In the genomic region with DNA sequence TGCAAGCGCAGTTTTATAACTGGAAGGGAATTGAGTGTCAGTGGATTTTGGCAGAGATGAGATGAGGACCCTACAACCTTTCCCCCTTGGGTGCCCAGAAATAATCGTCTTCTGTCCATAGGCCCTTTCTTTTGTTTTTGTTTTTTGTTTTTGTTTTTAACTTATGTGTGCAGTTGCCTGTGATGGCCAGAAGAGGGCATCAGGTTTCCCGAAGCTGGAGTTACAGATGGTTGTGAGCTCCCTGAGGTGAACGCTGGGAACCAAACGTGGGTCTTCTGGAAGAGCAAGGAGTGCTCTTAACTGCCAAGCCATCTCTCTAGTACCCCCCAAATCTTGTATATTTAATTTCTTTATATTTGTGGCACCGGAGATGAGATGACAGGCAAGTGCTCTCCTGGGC, we compare ENCODE assay signal across 14 mouse cellular contexts. TPM values are rescaled to one million over a fixed set of nuclear protein-coding genes. Genes with fewer than 3 reads are reported as not detected.
DNase-seq lines count a peak whose midpoint lies in the region; ATAC-seq and TF ChIP-seq lines count a peak whose summit lies in the region.
"Had no signal": no experiment of that assay in that cellular context is flagged by ENCODE, and none has a peak within 500 bp of the region (broad histone marks: within the 10 kb centered on the region; RNA-seq: fewer than 3 reads in every experiment).

No protein-coding gene starts in this region.

- peak; percentile 53 for TF ChIP-seq CTCF in heart, adult 2 months (IDR thresholded peaks at IDR 0.05)
- TF ChIP-seq CTCF in lung, postnatal 0 days (IDR thresholded peaks at IDR 0.05): peak; percentile 46
- TF ChIP-seq CTCF in stomach, postnatal 0 days (IDR thresholded peaks at IDR 0.05; ENCODE audit: low read depth): peak; percentile 37; the same call in 1 of the 2 replicates

- H3K4me3 ChIP-seq in heart, adult 2 months: no peak overlapping the region
- no peak overlapping the region for H3K4me3 ChIP-seq in lung, postnatal 0 days (ENCODE audit: low read depth, low read length)
- H3K4me3 ChIP-seq in embryonic facial prominence, embryonic 11.5 days (ENCODE audit: low read depth, low read length): no peak overlapping the region
- no peak overlapping the region for H3K4me3 ChIP-seq in stomach, postnatal 0 days (ENCODE audit: low read depth, low read length)

- 93% methylated on average over 6 of the region's 6 CpGs for WGBS in heart, adult 2 months
- 91% methylated on average over 6 of the region's 6 CpGs for WGBS in lung, postnatal 0 days
- WGBS in embryonic facial prominence, embryonic 11.5 days: 91% methylated on average over 6 of the region's 6 CpGs
- WGBS in stomach, postnatal 0 days: 95% methylated on average over 6 of the region's 6 CpGs

- TF ChIP-seq POLR2A in heart, adult 2 months (IDR thresholded peaks at IDR 0.05; ENCODE audit: insufficient read depth, low read depth, low read length): no peak

- no peak for TF ChIP-seq EP300 in heart, adult 2 months (IDR thresholded peaks at IDR 0.05; ENCODE audit: insufficient read depth, low read depth, low read length)
- no peak for TF ChIP-seq EP300 in lung, postnatal 0 days (IDR thresholded peaks at IDR 0.05)
- TF ChIP-seq EP300 in stomach, postnatal 0 days (optimal IDR thresholded peaks at IDR 0.05): no peak

- no peak overlapping the region for H3K4me2 ChIP-seq in lung, postnatal 0 days (replicated peaks; ENCODE audit: low read depth, low read length)
- H3K4me2 ChIP-seq in embryonic facial prominence, embryonic 11.5 days (ENCODE audit: low read depth, low read length): no peak overlapping the region
- H3K4me2 ChIP-seq in stomach, postnatal 0 days (replicated peaks; ENCODE audit: low read depth): no peak overlapping the region

- peak in 1 of 2 experiments; percentile 18 for DNase-seq in heart, adult 2 months
- DNase-seq in heart, adult 18-20 months: no peak
- no peak for DNase-seq in lung, postnatal 0 days (ENCODE audit: low spot score)
- DNase-seq in lung, postnatal 10 days: no peak
- DNase-seq in embryonic facial prominence, embryonic 11.5 days (ENCODE audit: low spot score): no peak
- DNase-seq in stomach, postnatal 0 days (ENCODE audit: low spot score): no peak
- no peak for DNase-seq in gastrocnemius, postnatal 4 days (ENCODE audit: low spot score in 2 of 2)
- DNase-seq: adrenal gland, adult 8-10 months; kidney, adult 8-10 months; layer of hippocampus, adult 9-11 months; spleen, adult 18-20 months; thymus, adult 18-20 months had no signal

- H3K4me1 ChIP-seq in heart, adult 2 months (ENCODE audit: control insufficient read depth, insufficient read depth, low read length): peaks cover 30% of the 10 kb centered on the region
- H3K4me1 ChIP-seq in lung, postnatal 0 days (ENCODE audit: insufficient read depth, low read depth, low read length): peaks cover 15% of the 10 kb centered on the region
- H3K4me1 ChIP-seq in embryonic facial prominence, embryonic 11.5 days (ENCODE audit: control insufficient read depth, insufficient read depth, low read length): peaks cover 16% of the 10 kb centered on the region
- H3K4me1 ChIP-seq in stomach, postnatal 0 days (replicated peaks; ENCODE audit: control insufficient read depth, insufficient read depth): peaks cover 18% of the 10 kb centered on the region

- H3K79me2 ChIP-seq in heart, adult 2 months (replicated peaks; ENCODE audit: control insufficient read depth, insufficient read depth, low read length): no peaks in the 10 kb centered on the region

- H3K36me3 ChIP-seq in heart, adult 2 months (ENCODE audit: control insufficient read depth, insufficient read depth, low read length): no peaks in the 10 kb centered on the region
- no peaks in the 10 kb centered on the region for H3K36me3 ChIP-seq in lung, postnatal 0 days (ENCODE audit: insufficient read depth, low read length)
- no peaks in the 10 kb centered on the region for H3K36me3 ChIP-seq in embryonic facial prominence, embryonic 11.5 days (replicated peaks; ENCODE audit: control insufficient read depth, insufficient read depth, low read depth, low read length)
- H3K36me3 ChIP-seq in stomach, postnatal 0 days (ENCODE audit: control insufficient read depth, insufficient read depth, low read length): no peaks in the 10 kb centered on the region

- intact Hi-C loops in heart, adult 2 months (cut with DNase I): no loop called here

- no peaks in the 10 kb centered on the region for H3K27me3 ChIP-seq in heart, adult 2 months (ENCODE audit: control insufficient read depth, insufficient read depth, low read length)
- no peaks in the 10 kb centered on the region for H3K27me3 ChIP-seq in lung, postnatal 0 days (replicated peaks; ENCODE audit: insufficient read depth, low read length)
- no peaks in the 10 kb centered on the region for H3K27me3 ChIP-seq in embryonic facial prominence, embryonic 11.5 days (ENCODE audit: control insufficient read depth, insufficient read depth, low read length)
- H3K27me3 ChIP-seq in stomach, postnatal 0 days (ENCODE audit: control insufficient read depth, insufficient read depth, low read length): no peaks in the 10 kb centered on the region
- H3K27me3 ChIP-seq: Patski had no signal

- H3K27ac ChIP-seq in heart, adult 2 months: peak overlapping the region; percentile 60
- H3K27ac ChIP-seq in lung, postnatal 0 days (ENCODE audit: low read length): no peak overlapping the region
- H3K27ac ChIP-seq in embryonic facial prominence, embryonic 11.5 days (replicated peaks; ENCODE audit: low read depth, low read length): peak overlapping the region; percentile 95; the same call in 1 of the 2 replicates
- H3K27ac ChIP-seq in stomach, postnatal 0 days (replicated peaks): no peak overlapping the region

- H3K9me3 ChIP-seq in lung, postnatal 0 days (ENCODE audit: low read length): no peaks in the 10 kb centered on the region
- H3K9me3 ChIP-seq in embryonic facial prominence, embryonic 11.5 days (replicated peaks; ENCODE audit: control insufficient read depth, low read length): no peaks in the 10 kb centered on the region
- no peaks in the 10 kb centered on the region for H3K9me3 ChIP-seq in stomach, postnatal 0 days (ENCODE audit: control insufficient read depth, low read length)

- ATAC-seq in lung, postnatal 0 days: no peak
- no peak for ATAC-seq in embryonic facial prominence, embryonic 11.5 days (replicated peaks; ENCODE audit: insufficient number of reproducible peaks, low FRiP score, low TSS enrichment, low read depth)
- ATAC-seq in stomach, postnatal 0 days (ENCODE audit: low FRiP score, low TSS enrichment): no peak
- no peak for ATAC-seq in cerebellum, adult (ENCODE audit: insufficient number of reproducible peaks, low FRiP score, low TSS enrichment)
- ATAC-seq: Patski had no signal

- no peak overlapping the region for H3K9ac ChIP-seq in heart, adult 2 months (ENCODE audit: low read depth, low read length)
- H3K9ac ChIP-seq in lung, postnatal 0 days (replicated peaks; ENCODE audit: low read depth): no peak overlapping the region
- H3K9ac ChIP-seq in embryonic facial prominence, embryonic 11.5 days (replicated peaks; ENCODE audit: low read length): no peak overlapping the region
- no peak overlapping the region for H3K9ac ChIP-seq in stomach, postnatal 0 days (ENCODE audit: low read length)

RNA-seq across cellular contexts. Expression of gene Ddit4, which starts 15.1 kb away (rescaled TPM):
- total RNA-seq in heart, adult 2 months (2021): 100 to 1,000 TPM in 1 of 2 experiments, 10 to 100 TPM in 1; 70.7 to 219 TPM
- 48.0 and 55.5 TPM in 2 replicates for polyA plus RNA-seq in heart, adult 2 months (2012; rRNA removed)
- 100 to 1,000 TPM; 158 to 190 TPM for total RNA-seq in heart, adult 18-20 months (2021)
- polyA plus RNA-seq in lung, postnatal 0 days (2015; fragmentation: Nextera tagmentation; extraction: Ambion mirVana): 21.2 and 28.1 TPM in 2 replicates
- 6.3 and 6.9 TPM in 2 replicates for polyA plus RNA-seq in embryonic facial prominence, embryonic 11.5 days (2014; fragmentation: Nextera tagmentation; extraction: Ambion mirVana)
- 12.4 and 17.3 TPM in 2 replicates for polyA plus RNA-seq in stomach, postnatal 0 days (2015; fragmentation: Nextera tagmentation; extraction: Ambion mirVana)
- total RNA-seq in gastrocnemius, postnatal 4 days (2021): 10 to 100 TPM; 18.6 to 18.7 TPM

RNA-seq across cellular contexts. Expression of gene Ascc1, which starts 35.9 kb away (rescaled TPM):
- 10 to 100 TPM; 20.5 to 24.1 TPM for total RNA-seq in heart, adult 2 months (2021)
- 22.5 and 36.6 TPM in 2 replicates for polyA plus RNA-seq in heart, adult 2 months (2012; rRNA removed)
- total RNA-seq in heart, adult 18-20 months (2021): 10 to 100 TPM; 23.2 to 25.9 TPM
- 47.2 and 50.0 TPM in 2 replicates for polyA plus RNA-seq in lung, postnatal 0 days (2015; fragmentation: Nextera tagmentation; extraction: Ambion mirVana)
- polyA plus RNA-seq in embryonic facial prominence, embryonic 11.5 days (2014; fragmentation: Nextera tagmentation; extraction: Ambion mirVana): 43.9 and 48.7 TPM in 2 replicates
- 29.0 and 31.6 TPM in 2 replicates for polyA plus RNA-seq in stomach, postnatal 0 days (2015; fragmentation: Nextera tagmentation; extraction: Ambion mirVana)
- total RNA-seq in gastrocnemius, postnatal 4 days (2021): 10 to 100 TPM; 13.9 to 16.0 TPM

RNA-seq across cellular contexts. Expression of gene Anapc16, which starts 36.2 kb away (rescaled TPM):
- total RNA-seq in heart, adult 2 months (2021): 10 to 100 TPM; 58.6 to 70.1 TPM
- 90.3 and 103 TPM in 2 replicates for polyA plus RNA-seq in heart, adult 2 months (2012; rRNA removed)
- total RNA-seq in heart, adult 18-20 months (2021): 10 to 100 TPM; 73.8 to 84.0 TPM
- polyA plus RNA-seq in lung, postnatal 0 days (2015; fragmentation: Nextera tagmentation; extraction: Ambion mirVana): 105 and 117 TPM in 2 replicates
- 88.7 and 93.8 TPM in 2 replicates for polyA plus RNA-seq in embryonic facial prominence, embryonic 11.5 days (2014; fragmentation: Nextera tagmentation; extraction: Ambion mirVana)
- polyA plus RNA-seq in stomach, postnatal 0 days (2015; fragmentation: Nextera tagmentation; extraction: Ambion mirVana): 76.8 and 86.4 TPM in 2 replicates
- total RNA-seq in gastrocnemius, postnatal 4 days (2021): 10 to 100 TPM; 49.9 to 51.4 TPM

Comparison
In these comparisons a context has a peak if more than half of its experiments do, and no peak if none do; other contexts are left out.
1. H3K27ac ChIP-seq: peak in heart, adult 2 months (single experiment) and embryonic facial prominence, embryonic 11.5 days (single experiment); none in lung, postnatal 0 days (single experiment) and stomach, postnatal 0 days (single experiment).
2. Peak in every context shown above with its lines, with median percentiles within 50 percentile points of each other: CTCF ChIP-seq.